Mouse (Mus musculus) hindbrain, embryonic 12.5 days (tissue): ENCODE measurements at regions not wholly inside any gene's neighbourhood (a gene's known extent, or its start where the extent isn't known, plus 50 kb on each side); places are given as distances from the start of the nearest gene placed in this dataset.
A peak's percentile ranks its signal among the peaks of the same experiment; 100 is the strongest.

Experiments
- ATAC-seq: fragments of 200-750 bp; cut with Nextera tagmentation; 2 replicates; pipeline ENCODE4 v1.8.0; 2017; ENCODE audit warnings: moderate TSS enrichment; ENCODE audit not compliant: low FRiP score
- H3K27ac ChIP-seq: fragments of 300-500 bp; sonication (generic); 2 replicates; pipeline ENCODE4 v1.5.1; 2016; ENCODE audit warnings: mild to moderate bottlenecking
- H3K27me3 ChIP-seq: fragments of 300-500 bp; sonication (generic); 2 replicates; pipeline ENCODE4 v1.6.1; 2016; ENCODE audit warnings: mild to moderate bottlenecking
- H3K36me3 ChIP-seq: fragments of 300-500 bp; sonication (generic); 2 replicates; pipeline ENCODE4 v1.6.1; 2016; ENCODE audit warnings: mild to moderate bottlenecking
- H3K4me1 ChIP-seq: fragments of 300-500 bp; sonication (generic); 2 replicates; pipeline ENCODE4 v1.6.1; 2016
- H3K4me2 ChIP-seq: fragments of 300-500 bp; sonication (generic); replicated peaks from 2 replicates; pipeline ENCODE4 v1.6.1; 2016; ENCODE audit warnings: mild to moderate bottlenecking
- H3K4me3 ChIP-seq: fragments of 300-500 bp; sonication (generic); 2 replicates; pipeline ENCODE4 v1.5.1; 2016; ENCODE audit warnings: mild to moderate bottlenecking
- H3K9ac ChIP-seq: fragments of 300-500 bp; sonication (generic); 2 replicates; pipeline ENCODE4 v1.6.1; 2016; ENCODE audit warnings: mild to moderate bottlenecking, moderate library complexity
- H3K9me3 ChIP-seq: fragments of 300-500 bp; sonication (generic); replicated peaks from 2 replicates; pipeline ENCODE4 v1.6.1; 2016; ENCODE audit warnings: mild to moderate bottlenecking
- WGBS: fragments of 180-500 bp; shearing (Covaris S2); methylation state at CpG from one replicate; pipeline ENCODE4 v1.1.7; 2016; 5-methylcytosine and 5-hydroxymethylcytosine counted together

GRCm38 (mm10) chr4:54704696-54705095 is 240.2 kb upstream of the Zfp462 start:
- Histone ChIP-seq H3K27me3 (no peaks in the 10 kb centered on the region), H3K27ac (no peak overlapping the region), H3K4me3 (no peak overlapping the region), H3K9me3 (no peaks in the 10 kb centered on the region), H3K4me1 (no peaks in the 10 kb centered on the region), H3K36me3 (no peaks in the 10 kb centered on the region), H3K9ac (no peak overlapping the region), H3K4me2 (no peak overlapping the region)
- no peak for ATAC-seq
- 80% methylated on average over 5 of the region's 5 CpGs for WGBS

- Histone ChIP-seq H3K4me3 (no peak overlapping the region), H3K4me1 (no peaks in the 10 kb centered on the region), H3K36me3 (no peaks in the 10 kb centered on the region), H3K9ac (no peak overlapping the region), H3K27me3 (no peaks in the 10 kb centered on the region), H3K27ac (no peak overlapping the region), H3K9me3 (no peaks in the 10 kb centered on the region), H3K4me2 (no peak overlapping the region)
- ATAC-seq: no peak
Observed at GRCm38 (mm10) chr4:54709751-54710150, 235.1 kb upstream of the Zfp462 start.

GRCm38 (mm10) chr4:54712929-54713328 is 231.9 kb upstream of the Zfp462 start:
- no peak overlapping the region for H3K9ac ChIP-seq
- no peak overlapping the region for H3K4me3 ChIP-seq
- H3K36me3 ChIP-seq: no peaks in the 10 kb centered on the region
- H3K27me3 ChIP-seq: no peaks in the 10 kb centered on the region
- H3K9me3 ChIP-seq: no peaks in the 10 kb centered on the region
- no peak overlapping the region for H3K27ac ChIP-seq
- no peak for ATAC-seq
- H3K4me1 ChIP-seq: no peaks in the 10 kb centered on the region
- 65% methylated on average over 3 of the region's 3 CpGs for WGBS
- no peak overlapping the region for H3K4me2 ChIP-seq

- ATAC-seq: no peak
- Histone ChIP-seq H3K4me2 (no peak overlapping the region), H3K9ac (no peak overlapping the region), H3K4me3 (no peak overlapping the region), H3K4me1 (no peaks in the 10 kb centered on the region), H3K27ac (no peak overlapping the region), H3K9me3 (no peaks in the 10 kb centered on the region), H3K27me3 (no peaks in the 10 kb centered on the region), H3K36me3 (no peaks in the 10 kb centered on the region)
- WGBS: 88% methylated on average over 9 of the region's 9 CpGs
Observed at GRCm38 (mm10) chr4:54714612-54715342, 230.1 kb upstream of the Zfp462 start.

GRCm38 (mm10) chr4:54718083-54718482 is 226.8 kb upstream of the Zfp462 start:
- no peak overlapping the region for H3K4me2 ChIP-seq
- no peaks in the 10 kb centered on the region for H3K4me1 ChIP-seq
- H3K27me3 ChIP-seq: no peaks in the 10 kb centered on the region
- 84% methylated on average over 1 of the region's 1 CpGs for WGBS
- H3K9ac ChIP-seq: no peak overlapping the region
- H3K9me3 ChIP-seq: no peaks in the 10 kb centered on the region
- H3K4me3 ChIP-seq: no peak overlapping the region
- ATAC-seq: no peak
- H3K36me3 ChIP-seq: no peaks in the 10 kb centered on the region
- H3K27ac ChIP-seq: no peak overlapping the region

- 85% methylated on average over 5 of the region's 5 CpGs for WGBS
- Histone ChIP-seq H3K9ac (no peak overlapping the region), H3K27me3 (no peaks in the 10 kb centered on the region), H3K4me1 (no peaks in the 10 kb centered on the region), H3K4me3 (no peak overlapping the region), H3K36me3 (no peaks in the 10 kb centered on the region), H3K9me3 (no peaks in the 10 kb centered on the region), H3K4me2 (no peak overlapping the region), H3K27ac (no peak overlapping the region)
- ATAC-seq: no peak
Observed at GRCm38 (mm10) chr4:54739001-54739400, 205.8 kb upstream of the Zfp462 start.

GRCm38 (mm10) chr4:54751458-54751857 is 193.4 kb upstream of the Zfp462 start:
- H3K27me3 ChIP-seq: no peaks in the 10 kb centered on the region
- H3K9me3 ChIP-seq: no peaks in the 10 kb centered on the region
- H3K4me3 ChIP-seq: no peak overlapping the region
- 88% methylated on average over 2 of the region's 2 CpGs for WGBS
- ATAC-seq: no peak
- H3K4me2 ChIP-seq: no peak overlapping the region
- H3K36me3 ChIP-seq: no peaks in the 10 kb centered on the region
- H3K4me1 ChIP-seq: no peaks in the 10 kb centered on the region
- H3K9ac ChIP-seq: no peak overlapping the region
- H3K27ac ChIP-seq: no peak overlapping the region

GRCm38 (mm10) chr4:54756441-54756840 is 188.4 kb upstream of the Zfp462 start:
- H3K4me1 ChIP-seq: peaks cover 7% of the 10 kb centered on the region
- H3K9me3 ChIP-seq: no peaks in the 10 kb centered on the region
- H3K4me3 ChIP-seq: no peak overlapping the region
- no peak overlapping the region for H3K4me2 ChIP-seq
- H3K27me3 ChIP-seq: no peaks in the 10 kb centered on the region
- ATAC-seq: no peak
- no peaks in the 10 kb centered on the region for H3K36me3 ChIP-seq
- no peak overlapping the region for H3K27ac ChIP-seq
- WGBS: 87% methylated on average over 4 of the region's 4 CpGs
- no peak overlapping the region for H3K9ac ChIP-seq

GRCm38 (mm10) chr4:54757715-54758500 is 186.9 kb upstream of the Zfp462 start:
- Histone ChIP-seq H3K27me3 (no peaks in the 10 kb centered on the region), H3K4me3 (no peak overlapping the region), H3K9ac (no peak overlapping the region), H3K4me1 (peaks cover 7% of the 10 kb centered on the region), H3K9me3 (no peaks in the 10 kb centered on the region), H3K27ac (peak overlapping the region; percentile 41), H3K36me3 (no peaks in the 10 kb centered on the region), H3K4me2 (peak overlapping the region; percentile 34)
- WGBS: 42% methylated on average over 19 of the region's 19 CpGs
- peak; percentile 85 for ATAC-seq

- 45% methylated on average over 8 of the region's 8 CpGs for WGBS
- H3K27me3 ChIP-seq: no peaks in the 10 kb centered on the region
- no peak overlapping the region for H3K4me3 ChIP-seq
- peak overlapping the region; percentile 34; the same call in 1 of the 2 replicates for H3K4me2 ChIP-seq
- H3K9me3 ChIP-seq: no peaks in the 10 kb centered on the region
- ATAC-seq: 0 out of 2 replicates have a peak, but pooled peaks have one; percentile 8
- no peaks in the 10 kb centered on the region for H3K36me3 ChIP-seq
- H3K9ac ChIP-seq: no peak overlapping the region
- H3K4me1 ChIP-seq: peaks cover 7% of the 10 kb centered on the region
- H3K27ac ChIP-seq: 0 out of 2 replicates have a peak overlapping the region, but pooled peaks have one; percentile 23
Observed at GRCm38 (mm10) chr4:54758501-54758829, 186.4 kb upstream of the Zfp462 start.

GRCm38 (mm10) chr4:54761257-54761656 is 183.6 kb upstream of the Zfp462 start:
- no peaks in the 10 kb centered on the region for H3K27me3 ChIP-seq
- no peak overlapping the region for H3K27ac ChIP-seq
- H3K4me2 ChIP-seq: no peak overlapping the region
- H3K4me1 ChIP-seq: peaks cover 7% of the 10 kb centered on the region
- no peak overlapping the region for H3K4me3 ChIP-seq
- H3K9ac ChIP-seq: no peak overlapping the region
- WGBS: 76% methylated on average over 5 of the region's 5 CpGs
- ATAC-seq: no peak
- H3K9me3 ChIP-seq: no peaks in the 10 kb centered on the region
- no peaks in the 10 kb centered on the region for H3K36me3 ChIP-seq

- H3K9me3 ChIP-seq: no peaks in the 10 kb centered on the region
- 58% methylated on average over 1 of the region's 1 CpGs for WGBS
- H3K36me3 ChIP-seq: no peaks in the 10 kb centered on the region
- no peak overlapping the region for H3K4me2 ChIP-seq
- ATAC-seq: no peak
- no peaks in the 10 kb centered on the region for H3K4me1 ChIP-seq
- no peak overlapping the region for H3K9ac ChIP-seq
- no peak overlapping the region for H3K27ac ChIP-seq
- no peak overlapping the region for H3K4me3 ChIP-seq
- H3K27me3 ChIP-seq: no peaks in the 10 kb centered on the region
Observed at GRCm38 (mm10) chr4:54765045-54765444, 179.8 kb upstream of the Zfp462 start.
